Mouse (Mus musculus): ENCODE data around the gene Zyg11a. TPM values are rescaled to one million over a fixed set of nuclear protein-coding genes. Genes with fewer than 3 reads are reported as not detected.
"Not testable (repeated sequence)": the region's sequence is repeated elsewhere in the genome, so short reads cannot be mapped to it uniquely, and the experiment has no call there.

The Zyg11a gene
- polyA plus RNA-seq, 1 experiment from 2014 or later = 0.05 TPM

GRCm38 (mm10) chr4:108144880-108145279, 73.0 kb downstream of the Zyg11a start, which contains the start of gene Scp2:
Gene Scp2, minus strand, starts transcription at chr4:108144998.
- no peak for ATAC-seq
- no peaks in the 10 kb centered on the region for H3K27me3 ChIP-seq
- POLR2A ChIA-PET = no interaction called here
- in situ Hi-C loops (cut with MboI; ENCODE audit: low pct_unique_long_range_greater_than_20kb) = no loop called here
- no peak for TF ChIP-seq CTCF (IDR thresholded peaks at IDR 0.05)
- CTCF ChIA-PET = no interaction called here
- no peak for DNase-seq (ENCODE audit: low read depth, low spot score)

DNA sequence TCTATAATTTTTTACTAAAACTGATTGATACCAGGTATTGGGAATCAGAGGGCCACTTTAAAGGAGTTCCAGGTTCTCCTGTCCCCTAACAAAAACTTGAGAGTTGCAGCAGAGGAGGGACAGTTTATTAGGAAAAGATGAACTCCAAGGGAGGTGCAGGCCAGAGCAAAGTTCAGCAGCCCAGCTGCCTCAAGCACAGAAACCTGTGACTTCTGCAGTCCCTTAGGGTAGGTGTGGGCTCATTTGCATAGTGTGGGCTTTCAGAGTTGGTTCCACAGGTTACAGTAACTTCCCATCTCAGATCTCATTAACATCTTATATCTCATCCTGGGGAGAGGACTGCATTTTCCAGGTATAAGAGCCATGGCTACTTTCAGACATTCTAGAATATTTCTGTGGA, 74.1 kb downstream of the Zyg11a start:
- TF ChIP-seq CTCF (IDR thresholded peaks at IDR 0.05) = no peak
- ATAC-seq (no peak), DNase-seq (ENCODE audit: low read depth, low spot score) (no peak)
- H3K27me3 ChIP-seq = no peaks in the 10 kb centered on the region
- in situ Hi-C loops (cut with MboI; ENCODE audit: low pct_unique_long_range_greater_than_20kb) = no loop called here
- POLR2A ChIA-PET = no interaction called here
- CTCF ChIA-PET = interaction anchor here (1.7 kb wide), 1 partner anchor 206 kb away, joined by 6 read pairs; no protein-coding TSS in a partner anchor

- peak; percentile 47 for TF ChIP-seq CTCF (IDR thresholded peaks at IDR 0.05)
- ATAC-seq; H3K27me3 ChIP-seq; in situ Hi-C loops (cut with MboI; ENCODE audit: low pct_unique_long_range_greater_than_20kb); POLR2A ChIA-PET; DNase-seq (ENCODE audit: low read depth, low spot score): not testable (repeated sequence)
- CTCF ChIA-PET = interaction anchor here (1.7 kb wide), 1 partner anchor 205 kb away, joined by 6 read pairs; no protein-coding TSS in a partner anchor
These were observed 74.7 kb downstream of the Zyg11a start for GRCm38 (mm10) chr4:108143178-108143577.

GRCm38 (mm10) chr4:108136938-108137337, 80.9 kb downstream of the Zyg11a start:
- no peak for DNase-seq (ENCODE audit: low read depth, low spot score)
- in situ Hi-C loops (cut with MboI; ENCODE audit: low pct_unique_long_range_greater_than_20kb) = no loop called here
- no peaks in the 10 kb centered on the region for H3K27me3 ChIP-seq
- ChIA-PET POLR2A (no interaction called here), CTCF (no interaction called here)
- TF ChIP-seq CTCF (IDR thresholded peaks at IDR 0.05) = no peak
- ATAC-seq = no peak

Other genes with a start within 250 kb of the Zyg11a start
- gene Slc1a7, start 249.7 kb downstream of the Zyg11a start, polyA plus RNA-seq (2021) = 0.04 TPM
- 2.4 TPM for gene Podn, start 121.6 kb downstream of the Zyg11a start, polyA plus RNA-seq (2021)
- gene Scp2, start 73.0 kb downstream of the Zyg11a start, polyA plus RNA-seq (2021) = 105 TPM
- gene Echdc2, start 52.6 kb downstream of the Zyg11a start, polyA plus RNA-seq (2021) = 32.2 TPM
- 16.8 TPM for gene Zyg11b, start 83.0 kb upstream of the Zyg11a start, polyA plus RNA-seq (2021)
- 30.0 TPM for gene Coa7, start 110.1 kb upstream of the Zyg11a start, polyA plus RNA-seq (2021)
- gene Shisal2a, start 165.3 kb upstream of the Zyg11a start, polyA plus RNA-seq (2021) = not detected
- not detected for gene Gpx7, start 188.9 kb upstream of the Zyg11a start, polyA plus RNA-seq (2021)
- gene Tut4, start 241.4 kb upstream of the Zyg11a start, polyA plus RNA-seq (2021) = 23.9 TPM

Measured in Patski (cell line).